Mouse (Mus musculus): ENCODE results near the gene Phlda1. TPM values are rescaled to one million over a fixed set of nuclear protein-coding genes. Genes with fewer than 3 reads are reported as not detected.

The Phlda1 gene
- polyA plus RNA-seq, 1 experiment, result 17.5 TPM

DNA sequence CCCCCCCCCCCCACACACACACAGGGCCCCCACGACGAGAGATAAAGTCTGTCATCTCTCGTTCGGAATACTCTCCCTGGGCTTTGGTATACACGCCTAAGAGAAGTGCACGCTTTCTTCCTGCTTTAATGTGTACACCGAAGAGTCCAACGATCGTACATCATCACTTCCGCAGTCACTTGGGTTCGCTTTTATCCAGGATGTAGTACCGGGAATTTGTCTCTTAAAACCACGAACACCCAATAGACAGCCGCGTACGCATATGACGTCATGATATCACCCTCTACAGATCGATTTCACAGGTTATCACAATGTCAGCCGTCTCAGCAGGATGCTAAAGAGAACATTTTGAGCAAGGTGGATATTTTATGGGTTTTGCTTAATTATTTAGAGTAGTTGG is 31.3 kb downstream of the Phlda1 start:
- Histone ChIP-seq H3K27me3 (ENCODE audit: control insufficient read depth, insufficient read depth, low read length) (no peaks in the 10 kb centered on the region), H3K4me1 (ENCODE audit: control insufficient read depth, insufficient read depth, low read length) (no peaks in the 10 kb centered on the region), H3K4me3 (replicated peaks; ENCODE audit: insufficient read depth, low read depth, low read length) (no peak overlapping the region), H3K27ac (ENCODE audit: insufficient read depth, low read length) (no peak overlapping the region)
- no peak for DNase-seq
- WGBS, result 93% methylated on average over 19 of the region's 19 CpGs
- no peak for TF ChIP-seq CTCF (IDR thresholded peaks at IDR 0.05; ENCODE audit: borderline replicate concordance, insufficient read depth, low read depth, low read length)
- TF ChIP-seq POLR2A (IDR thresholded peaks at IDR 0.05; ENCODE audit: borderline replicate concordance, insufficient read depth, low read length), result no peak

DNA sequence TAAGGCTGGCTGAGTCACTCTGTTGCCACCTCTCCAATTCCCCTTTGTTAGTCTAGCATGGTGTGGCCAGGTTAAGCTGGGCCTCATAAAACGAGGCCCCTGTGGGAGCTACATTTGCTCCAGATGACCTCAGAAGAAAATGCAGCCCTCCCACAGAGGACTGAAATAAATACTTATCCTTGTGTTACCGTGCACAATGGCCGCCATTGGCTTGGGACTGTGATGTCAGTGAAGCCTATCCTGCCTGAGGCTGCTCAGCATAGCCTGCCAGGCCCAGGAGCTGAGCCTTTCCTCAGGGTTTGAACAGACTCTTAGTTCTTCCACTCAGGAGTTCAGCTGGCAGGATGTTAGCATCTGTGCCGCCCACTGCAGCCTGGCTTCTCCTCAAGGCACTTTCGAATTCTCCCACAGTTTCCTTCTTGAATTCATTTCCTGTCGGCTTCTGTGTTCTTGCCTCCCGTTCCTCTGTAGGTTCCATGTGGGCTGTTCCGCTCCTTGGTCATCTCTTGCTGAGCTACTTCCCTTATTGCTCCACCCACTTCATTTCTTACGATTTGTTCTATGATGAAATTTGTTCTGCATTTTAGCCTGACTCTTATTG is 33.7 kb downstream of the Phlda1 start:
- TF ChIP-seq POLR2A (IDR thresholded peaks at IDR 0.05; ENCODE audit: borderline replicate concordance, insufficient read depth, low read length), result no peak
- no peak for TF ChIP-seq CTCF (IDR thresholded peaks at IDR 0.05; ENCODE audit: borderline replicate concordance, insufficient read depth, low read depth, low read length)
- Histone ChIP-seq H3K4me3 (replicated peaks; ENCODE audit: insufficient read depth, low read depth, low read length) (no peak overlapping the region), H3K4me1 (ENCODE audit: control insufficient read depth, insufficient read depth, low read length) (no peaks in the 10 kb centered on the region), H3K27me3 (ENCODE audit: control insufficient read depth, insufficient read depth, low read length) (no peaks in the 10 kb centered on the region), H3K27ac (ENCODE audit: insufficient read depth, low read length) (no peak overlapping the region)
- DNase-seq, result no peak
- 60% methylated on average over 9 of the region's 9 CpGs for WGBS

GRCm38 (mm10) chr10:111540678-111541077 is 34.6 kb downstream of the Phlda1 start:
- TF ChIP-seq CTCF (IDR thresholded peaks at IDR 0.05; ENCODE audit: borderline replicate concordance, insufficient read depth, low read depth, low read length) (no peak), POLR2A (IDR thresholded peaks at IDR 0.05; ENCODE audit: borderline replicate concordance, insufficient read depth, low read length) (no peak)
- Histone ChIP-seq H3K4me1 (ENCODE audit: control insufficient read depth, insufficient read depth, low read length) (no peaks in the 10 kb centered on the region), H3K27me3 (ENCODE audit: control insufficient read depth, insufficient read depth, low read length) (no peaks in the 10 kb centered on the region), H3K27ac (ENCODE audit: insufficient read depth, low read length) (no peak overlapping the region), H3K4me3 (replicated peaks; ENCODE audit: insufficient read depth, low read depth, low read length) (no peak overlapping the region)
- no peak for DNase-seq
- 64% methylated on average over 9 of the region's 9 CpGs for WGBS

DNA sequence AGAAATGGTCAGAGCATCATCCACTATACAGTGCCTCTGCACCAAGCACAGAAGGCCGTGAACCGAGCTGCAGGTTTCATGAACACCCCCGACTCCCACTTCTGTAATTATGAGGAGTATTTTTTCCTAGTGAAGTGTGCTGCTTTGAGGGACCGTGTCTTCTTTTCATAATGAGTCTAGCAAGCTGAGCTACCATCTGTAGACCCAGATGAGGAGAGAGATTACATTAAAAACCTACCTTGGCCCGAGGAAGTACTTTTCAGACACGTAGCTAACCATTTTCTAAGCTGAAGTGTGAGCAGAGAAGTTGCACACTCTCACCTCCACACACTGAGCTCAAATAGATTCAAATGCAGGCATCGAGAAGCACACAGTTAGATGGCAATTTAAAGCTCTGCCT is 37.0 kb downstream of the Phlda1 start:
- no peak overlapping the region for H3K27ac ChIP-seq (ENCODE audit: insufficient read depth, low read length)
- no peaks in the 10 kb centered on the region for H3K27me3 ChIP-seq (ENCODE audit: control insufficient read depth, insufficient read depth, low read length)
- H3K4me3 ChIP-seq (replicated peaks; ENCODE audit: insufficient read depth, low read depth, low read length), result no peak overlapping the region
- TF ChIP-seq POLR2A (IDR thresholded peaks at IDR 0.05; ENCODE audit: borderline replicate concordance, insufficient read depth, low read length), result no peak
- no peak for TF ChIP-seq CTCF (IDR thresholded peaks at IDR 0.05; ENCODE audit: borderline replicate concordance, insufficient read depth, low read depth, low read length)
- 78% methylated on average over 7 of the region's 7 CpGs for WGBS
- DNase-seq, result no peak
- no peaks in the 10 kb centered on the region for H3K4me1 ChIP-seq (ENCODE audit: control insufficient read depth, insufficient read depth, low read length)

DNA sequence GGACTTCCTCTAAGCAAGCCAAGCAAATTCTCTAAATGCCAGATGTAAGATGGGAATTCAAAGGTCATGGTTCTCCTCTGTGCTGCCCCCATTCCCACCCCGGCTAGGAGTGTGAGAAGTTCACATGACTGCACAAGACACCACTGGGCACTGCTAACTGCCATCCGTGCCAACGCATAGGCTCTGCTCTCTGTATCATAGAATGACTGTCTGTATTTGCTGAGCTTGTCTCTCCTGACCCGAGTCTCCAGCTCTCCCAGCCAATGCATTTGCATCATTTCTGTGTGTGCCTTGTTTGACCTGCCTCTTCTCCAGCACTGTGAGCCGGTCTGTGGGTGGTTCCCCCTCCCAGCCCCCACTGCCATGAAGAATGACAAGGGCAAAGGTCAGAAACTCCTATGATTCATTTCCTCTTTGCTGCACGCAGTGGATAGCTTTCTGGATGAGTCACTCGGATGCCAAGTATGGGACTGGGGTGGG is 37.7 kb downstream of the Phlda1 start:
- Histone ChIP-seq H3K4me3 (replicated peaks; ENCODE audit: insufficient read depth, low read depth, low read length) (no peak overlapping the region), H3K27me3 (ENCODE audit: control insufficient read depth, insufficient read depth, low read length) (no peaks in the 10 kb centered on the region), H3K27ac (ENCODE audit: insufficient read depth, low read length) (no peak overlapping the region), H3K4me1 (ENCODE audit: control insufficient read depth, insufficient read depth, low read length) (no peaks in the 10 kb centered on the region)
- DNase-seq, result no peak
- TF ChIP-seq POLR2A (IDR thresholded peaks at IDR 0.05; ENCODE audit: borderline replicate concordance, insufficient read depth, low read length) (no peak), CTCF (IDR thresholded peaks at IDR 0.05; ENCODE audit: borderline replicate concordance, insufficient read depth, low read depth, low read length) (no peak)
- 46% methylated on average over 7 of the region's 7 CpGs for WGBS

GRCm38 (mm10) chr10:111544311-111544710 is 38.2 kb downstream of the Phlda1 start:
- no peaks in the 10 kb centered on the region for H3K27me3 ChIP-seq (ENCODE audit: control insufficient read depth, insufficient read depth, low read length)
- no peak for DNase-seq
- no peak for TF ChIP-seq POLR2A (IDR thresholded peaks at IDR 0.05; ENCODE audit: borderline replicate concordance, insufficient read depth, low read length)
- TF ChIP-seq CTCF (IDR thresholded peaks at IDR 0.05; ENCODE audit: borderline replicate concordance, insufficient read depth, low read depth, low read length), result no peak
- 84% methylated on average over 4 of the region's 4 CpGs for WGBS
- H3K27ac ChIP-seq (ENCODE audit: insufficient read depth, low read length), result no peak overlapping the region
- H3K4me1 ChIP-seq (ENCODE audit: control insufficient read depth, insufficient read depth, low read length), result no peaks in the 10 kb centered on the region
- no peak overlapping the region for H3K4me3 ChIP-seq (replicated peaks; ENCODE audit: insufficient read depth, low read depth, low read length)

DNA sequence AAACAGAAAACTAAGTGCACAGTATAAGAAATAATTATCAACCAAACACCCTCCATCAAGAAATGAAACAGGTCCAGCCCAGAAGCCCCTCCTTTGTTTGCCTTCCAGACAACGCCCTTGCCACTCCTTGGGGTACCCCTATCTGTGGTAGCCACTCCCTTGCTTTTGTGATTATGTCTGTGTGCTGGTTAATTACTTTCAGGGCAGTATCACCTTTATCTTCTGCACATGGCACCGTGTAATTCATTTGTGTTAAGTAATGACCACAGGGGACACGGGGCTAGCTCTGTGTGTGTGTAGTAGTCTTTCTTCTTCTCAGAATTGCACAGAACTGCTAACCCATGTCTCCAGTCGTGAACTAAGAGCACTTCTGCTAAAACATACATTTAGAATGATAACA is 39.6 kb downstream of the Phlda1 start:
- WGBS, result 93% methylated on average over 4 of the region's 4 CpGs
- no peak for TF ChIP-seq CTCF (IDR thresholded peaks at IDR 0.05; ENCODE audit: borderline replicate concordance, insufficient read depth, low read depth, low read length)
- no peak for TF ChIP-seq POLR2A (IDR thresholded peaks at IDR 0.05; ENCODE audit: borderline replicate concordance, insufficient read depth, low read length)
- H3K27ac ChIP-seq (ENCODE audit: insufficient read depth, low read length), result no peak overlapping the region
- no peak for DNase-seq
- no peaks in the 10 kb centered on the region for H3K27me3 ChIP-seq (ENCODE audit: control insufficient read depth, insufficient read depth, low read length)
- no peaks in the 10 kb centered on the region; the same call in 1 of the 2 replicates for H3K4me1 ChIP-seq (ENCODE audit: control insufficient read depth, insufficient read depth, low read length)
- no peak overlapping the region for H3K4me3 ChIP-seq (replicated peaks; ENCODE audit: insufficient read depth, low read depth, low read length)

GRCm38 (mm10) chr10:111547881-111548372 is 41.8 kb downstream of the Phlda1 start:
- TF ChIP-seq POLR2A (IDR thresholded peaks at IDR 0.05; ENCODE audit: borderline replicate concordance, insufficient read depth, low read length), result no peak
- TF ChIP-seq CTCF (IDR thresholded peaks at IDR 0.05; ENCODE audit: borderline replicate concordance, insufficient read depth, low read depth, low read length), result no peak
- H3K27me3 ChIP-seq (ENCODE audit: control insufficient read depth, insufficient read depth, low read length), result no peaks in the 10 kb centered on the region
- WGBS, result 59% methylated on average over 10 of the region's 10 CpGs
- no peak overlapping the region for H3K27ac ChIP-seq (ENCODE audit: insufficient read depth, low read length)
- no peak overlapping the region for H3K4me3 ChIP-seq (replicated peaks; ENCODE audit: insufficient read depth, low read depth, low read length)
- H3K4me1 ChIP-seq (ENCODE audit: control insufficient read depth, insufficient read depth, low read length), result no peaks in the 10 kb centered on the region; the same call in 1 of the 2 replicates
- no peak for DNase-seq
